In genomic region chr5:132399486-132399885, GRCm38 (mm10) we compare ENCODE assay signal across 8 mouse cellular contexts.
"Had no signal": no experiment of that assay in that cellular context is flagged by ENCODE, and none has a peak within 500 bp of the region (broad histone marks: within the 10 kb centered on the region; RNA-seq: fewer than 3 reads in every experiment).

No protein-coding gene starts in this region.

- ATAC-seq: midbrain, embryonic 16.5 days had no signal

- DNase-seq: kidney, adult 18-20 months; kidney, postnatal 25 days; layer of hippocampus, adult 9-11 months; layer of hippocampus, postnatal 36 days; lung, embryonic 14.5 days; lung, postnatal 10 days; thymus, postnatal 4 days had no signal
